8 mouse cellular contexts compared by ENCODE assay signal in the genomic region with DNA sequence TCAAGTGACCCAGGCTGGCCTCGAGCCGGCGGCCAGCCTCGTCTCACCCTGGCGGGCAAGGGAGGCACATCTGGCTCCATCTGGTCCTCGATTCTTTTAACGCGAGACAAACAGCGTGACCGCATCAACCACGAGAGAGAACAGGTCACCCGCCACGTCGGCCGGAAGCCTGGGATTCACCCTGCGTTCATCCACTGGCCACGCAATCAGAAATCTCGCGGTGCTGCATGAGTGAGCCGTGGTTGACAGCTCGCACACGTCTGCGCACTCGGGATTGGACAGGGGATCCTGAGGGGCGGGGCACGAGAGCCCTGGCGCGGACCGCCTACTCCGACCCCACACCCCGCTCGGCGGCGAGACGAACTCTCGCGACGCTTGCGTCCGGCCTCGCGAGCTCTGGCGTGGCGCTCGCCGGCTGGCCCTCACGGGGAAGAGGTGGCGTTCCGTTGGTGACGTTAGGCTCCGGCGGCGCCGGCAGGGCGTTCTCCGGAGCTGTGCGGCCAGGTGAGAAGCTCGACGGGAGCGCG. TPM values are rescaled to one million over a fixed set of nuclear protein-coding genes. Genes with fewer than 3 reads are reported as not detected.
DNase-seq lines count a peak whose midpoint lies in the region; ATAC-seq lines count a peak whose summit lies in the region.

Gene Nktr, plus strand, starts transcription at position 378 of the 527 bp plus-strand sequence.

- H3K4me2 ChIP-seq in lung, embryonic 16.5 days (ENCODE audit: low read depth, low read length): peak within 1 kb of the TSS; percentile 93

- H3K4me1 ChIP-seq in lung, embryonic 16.5 days (replicated peaks; ENCODE audit: control insufficient read depth, insufficient read depth, low read length): peaks cover 12% of the 10 kb centered on the region; the same call in 1 of the 2 replicates

- peaks cover 2% of the 10 kb centered on the region; the same call in 1 of the 2 replicates for H3K36me3 ChIP-seq in lung, embryonic 16.5 days (ENCODE audit: control insufficient read depth, insufficient read depth, low read length)

- peaks cover 4% of the 10 kb centered on the region; the same call in 1 of the 2 replicates for H3K9me3 ChIP-seq in lung, embryonic 16.5 days (ENCODE audit: control insufficient read depth, low read length)

- peak within 1 kb of the TSS; percentile 94 for H3K4me3 ChIP-seq in lung, embryonic 16.5 days (ENCODE audit: low read length)

- under 1% methylated on average over 51 of the region's 61 CpGs for WGBS in lung, embryonic 16.5 days

- H3K27ac ChIP-seq in lung, embryonic 16.5 days (ENCODE audit: low read length): peak within 1 kb of the TSS; percentile 96

- H3K9ac ChIP-seq in lung, embryonic 16.5 days (ENCODE audit: low read length): peak within 1 kb of the TSS; percentile 91

- H3K27me3 ChIP-seq in lung, embryonic 16.5 days (ENCODE audit: control insufficient read depth, insufficient read depth, low read depth, low read length): no peaks in the 10 kb centered on the region

- ATAC-seq in hematopoietic stem cell, adult 5-6 weeks (replicated peaks in 1 of 2; ENCODE audit: insufficient read depth in 1 of 2, low FRiP score in 2 of 2, low TSS enrichment in 1 of 2, low read depth in 1 of 2, poor library complexity in 2 of 2, severe bottlenecking in 2 of 2): peak; percentile 98
- peak; percentile 100 for ATAC-seq in lung, embryonic 16.5 days (ENCODE audit: low read depth)

- peak; percentile 92 for DNase-seq in MEL-GATA-1-ER (ENCODE audit: extremely low read depth, low read depth)
- DNase-seq in cerebellum, adult 8-10 months: peak; percentile 97
- peak; percentile 98 for DNase-seq in forelimb bud, embryonic 11.5 days (ENCODE audit: low read depth, low spot score)
- DNase-seq in layer of hippocampus, adult 9-10 months (ENCODE audit: low spot score): peak; percentile 91
- DNase-seq in ovary, postnatal 10 days (ENCODE audit: low spot score): peak; percentile 81
- DNase-seq in thymus, postnatal 10 days (ENCODE audit: low spot score in 2 of 2): peak; percentile 95 to 96

RNA-seq across cellular contexts. Expression of gene Nktr, which starts in this region (rescaled TPM):
- total RNA-seq in hematopoietic stem cell, adult 5-6 weeks (2017): 155 and 156 TPM in 2 replicates
- polyA plus RNA-seq in lung, embryonic 16.5 days (2015; fragmentation: Nextera tagmentation; extraction: Ambion mirVana): 61.9 and 69.5 TPM in 2 replicates

Comparison
In these comparisons a context has a peak if more than half of its experiments do, and no peak if none do; other contexts are left out.
1. Peak in every context shown above with its lines: DNase-seq, ATAC-seq, H3K4me3 ChIP-seq and H3K27ac ChIP-seq.